Mouse (Mus musculus): ENCODE measurements at regions not wholly inside any gene's neighbourhood (a gene's known extent, or its start where the extent isn't known, plus 50 kb on each side); places are given as distances from the start of the nearest gene placed in this dataset.
A peak's percentile ranks its signal among the peaks of the same experiment; 100 is the strongest.

- 7% methylated on average over 24 of the region's 24 CpGs for WGBS
- H3K9ac ChIP-seq (ENCODE audit: low read depth, low read length) = peak overlapping the region; percentile 50
- peaks cover 7% of the 10 kb centered on the region for H3K4me1 ChIP-seq (ENCODE audit: control insufficient read depth, insufficient read depth, low read depth, low read length)
- H3K27ac ChIP-seq (ENCODE audit: low read depth, low read length) = peak overlapping the region; percentile 4; the same call in 1 of the 2 replicates
- ATAC-seq = peak; percentile 72
- no peaks in the 10 kb centered on the region for H3K9me3 ChIP-seq (ENCODE audit: control insufficient read depth, low read length)
- H3K4me3 ChIP-seq (ENCODE audit: low read length) = peak overlapping the region; percentile 19
- H3K4me2 ChIP-seq (ENCODE audit: low read length) = peak overlapping the region; percentile 47
- H3K36me3 ChIP-seq (ENCODE audit: control insufficient read depth, insufficient read depth, low read length) = no peaks in the 10 kb centered on the region
- no peaks in the 10 kb centered on the region for H3K27me3 ChIP-seq (replicated peaks; ENCODE audit: control insufficient read depth, insufficient read depth, low read length)
These were observed 347.0 kb downstream of the Rnf144a start for GRCm38 (mm10) chr12:26067866-26068684.

- Histone ChIP-seq H3K9me3 (ENCODE audit: control insufficient read depth, low read length) (no peaks in the 10 kb centered on the region), H3K4me1 (ENCODE audit: control insufficient read depth, insufficient read depth, low read depth, low read length) (no peaks in the 10 kb centered on the region), H3K27ac (ENCODE audit: low read depth, low read length) (no peak overlapping the region), H3K27me3 (replicated peaks; ENCODE audit: control insufficient read depth, insufficient read depth, low read length) (no peaks in the 10 kb centered on the region), H3K36me3 (ENCODE audit: control insufficient read depth, insufficient read depth, low read length) (no peaks in the 10 kb centered on the region), H3K9ac (ENCODE audit: low read depth, low read length) (no peak overlapping the region), H3K4me3 (ENCODE audit: low read length) (no peak overlapping the region), H3K4me2 (ENCODE audit: low read length) (no peak overlapping the region)
- WGBS = 59% methylated on average over 3 of the region's 3 CpGs
- ATAC-seq = no peak
These were observed 354.7 kb downstream of the Rnf144a start for GRCm38 (mm10) chr12:26060378-26060777.

- Histone ChIP-seq H3K9me3 (ENCODE audit: control insufficient read depth, low read length) (no peaks in the 10 kb centered on the region), H3K27me3 (replicated peaks; ENCODE audit: control insufficient read depth, insufficient read depth, low read length) (no peaks in the 10 kb centered on the region), H3K9ac (ENCODE audit: low read depth, low read length) (no peak overlapping the region), H3K36me3 (ENCODE audit: control insufficient read depth, insufficient read depth, low read length) (no peaks in the 10 kb centered on the region), H3K4me3 (ENCODE audit: low read length) (no peak overlapping the region), H3K4me1 (ENCODE audit: control insufficient read depth, insufficient read depth, low read depth, low read length) (no peaks in the 10 kb centered on the region), H3K27ac (ENCODE audit: low read depth, low read length) (no peak overlapping the region), H3K4me2 (ENCODE audit: low read length) (no peak overlapping the region)
- ATAC-seq = no peak
- 97% methylated on average over 4 of the region's 4 CpGs for WGBS
These were observed 356.0 kb downstream of the Rnf144a start for GRCm38 (mm10) chr12:26059090-26059489.

GRCm38 (mm10) chr12:26057491-26058054 is 357.5 kb downstream of the Rnf144a start:
- H3K36me3 ChIP-seq (ENCODE audit: control insufficient read depth, insufficient read depth, low read length) = no peaks in the 10 kb centered on the region
- H3K4me1 ChIP-seq (ENCODE audit: control insufficient read depth, insufficient read depth, low read depth, low read length) = no peaks in the 10 kb centered on the region
- no peak overlapping the region for H3K4me2 ChIP-seq (ENCODE audit: low read length)
- no peaks in the 10 kb centered on the region for H3K9me3 ChIP-seq (ENCODE audit: control insufficient read depth, low read length)
- no peak for ATAC-seq
- 77% methylated on average over 9 of the region's 9 CpGs for WGBS
- no peak overlapping the region for H3K27ac ChIP-seq (ENCODE audit: low read depth, low read length)
- no peak overlapping the region for H3K4me3 ChIP-seq (ENCODE audit: low read length)
- H3K27me3 ChIP-seq (replicated peaks; ENCODE audit: control insufficient read depth, insufficient read depth, low read length) = no peaks in the 10 kb centered on the region
- H3K9ac ChIP-seq (ENCODE audit: low read depth, low read length) = no peak overlapping the region

GRCm38 (mm10) chr12:26046991-26047390 is 368.1 kb downstream of the Rnf144a start:
- H3K4me3 ChIP-seq (ENCODE audit: low read length) = no peak overlapping the region
- no peaks in the 10 kb centered on the region for H3K27me3 ChIP-seq (replicated peaks; ENCODE audit: control insufficient read depth, insufficient read depth, low read length)
- no peaks in the 10 kb centered on the region for H3K36me3 ChIP-seq (ENCODE audit: control insufficient read depth, insufficient read depth, low read length)
- H3K9ac ChIP-seq (ENCODE audit: low read depth, low read length) = no peak overlapping the region
- 87% methylated on average over 6 of the region's 6 CpGs for WGBS
- H3K4me1 ChIP-seq (ENCODE audit: control insufficient read depth, insufficient read depth, low read depth, low read length) = no peaks in the 10 kb centered on the region
- H3K27ac ChIP-seq (ENCODE audit: low read depth, low read length) = no peak overlapping the region
- no peak for ATAC-seq
- no peaks in the 10 kb centered on the region for H3K9me3 ChIP-seq (ENCODE audit: control insufficient read depth, low read length)
- no peak overlapping the region for H3K4me2 ChIP-seq (ENCODE audit: low read length)

- ATAC-seq = no peak
- Histone ChIP-seq H3K4me1 (ENCODE audit: control insufficient read depth, insufficient read depth, low read depth, low read length) (no peaks in the 10 kb centered on the region), H3K27ac (ENCODE audit: low read depth, low read length) (no peak overlapping the region), H3K27me3 (replicated peaks; ENCODE audit: control insufficient read depth, insufficient read depth, low read length) (no peaks in the 10 kb centered on the region), H3K4me2 (ENCODE audit: low read length) (no peak overlapping the region), H3K9me3 (ENCODE audit: control insufficient read depth, low read length) (no peaks in the 10 kb centered on the region), H3K36me3 (ENCODE audit: control insufficient read depth, insufficient read depth, low read length) (no peaks in the 10 kb centered on the region), H3K9ac (ENCODE audit: low read depth, low read length) (no peak overlapping the region), H3K4me3 (ENCODE audit: low read length) (no peak overlapping the region)
- 76% methylated on average over 1 of the region's 1 CpGs for WGBS
These were observed 369.7 kb downstream of the Rnf144a start for GRCm38 (mm10) chr12:26045321-26045720.

- Histone ChIP-seq H3K36me3 (ENCODE audit: control insufficient read depth, insufficient read depth, low read length) (no peaks in the 10 kb centered on the region), H3K27me3 (replicated peaks; ENCODE audit: control insufficient read depth, insufficient read depth, low read length) (no peaks in the 10 kb centered on the region), H3K4me3 (ENCODE audit: low read length) (no peak overlapping the region), H3K27ac (ENCODE audit: low read depth, low read length) (no peak overlapping the region), H3K4me1 (ENCODE audit: control insufficient read depth, insufficient read depth, low read depth, low read length) (no peaks in the 10 kb centered on the region), H3K9me3 (ENCODE audit: control insufficient read depth, low read length) (no peaks in the 10 kb centered on the region), H3K9ac (ENCODE audit: low read depth, low read length) (no peak overlapping the region), H3K4me2 (ENCODE audit: low read length) (no peak overlapping the region)
- no peak for ATAC-seq
- 79% methylated on average over 5 of the region's 5 CpGs for WGBS
These were observed 402.1 kb downstream of the Rnf144a start for GRCm38 (mm10) chr12:26012951-26013350.

GRCm38 (mm10) chr12:25994063-25994462 is 421.0 kb downstream of the Rnf144a start:
- Histone ChIP-seq H3K4me3 (ENCODE audit: low read length) (no peak overlapping the region), H3K27me3 (replicated peaks; ENCODE audit: control insufficient read depth, insufficient read depth, low read length) (no peaks in the 10 kb centered on the region), H3K27ac (ENCODE audit: low read depth, low read length) (no peak overlapping the region), H3K36me3 (ENCODE audit: control insufficient read depth, insufficient read depth, low read length) (no peaks in the 10 kb centered on the region), H3K9ac (ENCODE audit: low read depth, low read length) (no peak overlapping the region), H3K4me1 (ENCODE audit: control insufficient read depth, insufficient read depth, low read depth, low read length) (no peaks in the 10 kb centered on the region), H3K9me3 (ENCODE audit: control insufficient read depth, low read length) (no peaks in the 10 kb centered on the region), H3K4me2 (ENCODE audit: low read length) (no peak overlapping the region)
- ATAC-seq = no peak
- 84% methylated on average over 4 of the region's 4 CpGs for WGBS

- H3K27ac ChIP-seq (ENCODE audit: low read depth, low read length) = no peak overlapping the region
- no peak overlapping the region for H3K9ac ChIP-seq (ENCODE audit: low read depth, low read length)
- no peaks in the 10 kb centered on the region for H3K36me3 ChIP-seq (ENCODE audit: control insufficient read depth, insufficient read depth, low read length)
- no peaks in the 10 kb centered on the region for H3K27me3 ChIP-seq (replicated peaks; ENCODE audit: control insufficient read depth, insufficient read depth, low read length)
- H3K4me1 ChIP-seq (ENCODE audit: control insufficient read depth, insufficient read depth, low read depth, low read length) = no peaks in the 10 kb centered on the region
- H3K4me3 ChIP-seq (ENCODE audit: low read length) = no peak overlapping the region
- no peak overlapping the region for H3K4me2 ChIP-seq (ENCODE audit: low read length)
- 73% methylated on average over 6 of the region's 6 CpGs for WGBS
- ATAC-seq = no peak
- H3K9me3 ChIP-seq (ENCODE audit: control insufficient read depth, low read length) = no peaks in the 10 kb centered on the region
These were observed 423.1 kb downstream of the Rnf144a start for GRCm38 (mm10) chr12:25991801-25992525.
